Mouse (Mus musculus) midbrain, postnatal 0 days (tissue): ENCODE measurements around the gene Pus7l. TPM values are rescaled to one million over a fixed set of nuclear protein-coding genes. Genes with fewer than 3 reads are reported as not detected.

Source experiments
- ATAC-seq: fragments of 200-750 bp; cut with Nextera tagmentation; 2 replicates; pipeline ENCODE4 v1.8.0; 2017; ENCODE audit warnings: moderate number of reproducible peaks, mild to moderate bottlenecking, moderate TSS enrichment, moderate library complexity; ENCODE audit not compliant: low FRiP score
- DNase-seq: peaks from one replicate; pipeline ENCODE4 v3.0.0-alpha.2; 2015; ENCODE audit warnings: low spot score
- H3K27ac ChIP-seq: fragments of 300-500 bp; sonication (generic); 2 replicates; pipeline ENCODE4 v1.5.1; 2014; ENCODE audit warnings: low read depth, mild to moderate bottlenecking, low read length, mixed read lengths
- H3K27me3 ChIP-seq: fragments of 300-500 bp; sonication (generic); 2 replicates; pipeline ENCODE4 v1.6.1; 2014; ENCODE audit warnings: low read length, control low read depth, mixed read lengths; ENCODE audit not compliant: insufficient read depth
- H3K36me3 ChIP-seq: fragments of 300-500 bp; sonication (generic); 2 replicates; pipeline ENCODE4 v1.6.1; 2014; ENCODE audit warnings: low read length, control low read depth, mixed read lengths; ENCODE audit not compliant: insufficient read depth
- H3K4me1 ChIP-seq: fragments of 300-500 bp; sonication (generic); 2 replicates; pipeline ENCODE4 v1.6.1; 2014; ENCODE audit warnings: mild to moderate bottlenecking, control low read depth, antibody characterized with exemption, low read length, mixed read lengths; ENCODE audit not compliant: insufficient read depth
- H3K4me2 ChIP-seq: fragments of 300-500 bp; sonication (generic); 2 replicates; pipeline ENCODE4 v1.6.1; 2014; ENCODE audit warnings: low read depth, mild to moderate bottlenecking, low read length, mixed read lengths; ENCODE audit not compliant: poor library complexity, severe bottlenecking
- H3K4me3 ChIP-seq: fragments of 300-500 bp; sonication (generic); 2 replicates; pipeline ENCODE4 v1.5.1; 2014; ENCODE audit warnings: low read depth, mild to moderate bottlenecking, low read length, moderate library complexity
- H3K9ac ChIP-seq: fragments of 300-500 bp; sonication (generic); replicated peaks from 2 replicates; pipeline ENCODE4 v1.6.1; 2014; ENCODE audit warnings: mild to moderate bottlenecking, low read length, moderate library complexity, mixed read lengths; ENCODE audit not compliant: poor library complexity, severe bottlenecking
- H3K9me3 ChIP-seq: fragments of 300-500 bp; sonication (generic); 2 replicates; pipeline ENCODE4 v1.6.1; 2016; ENCODE audit warnings: low read length, control low read depth
- CTCF ChIP-seq: IDR thresholded peaks from 2 replicates; pipeline ENCODE4 v1.5.1; 2016; ENCODE audit warnings: antibody characterized with exemption, mild to moderate bottlenecking
- WGBS: fragments of 180-500 bp; shearing (Covaris S2); extraction: QIAGEN DNeasy Blood & Tissue Kit; methylation state at CpG from one replicate; pipeline ENCODE4 v1.1.7; 2014; 5-methylcytosine and 5-hydroxymethylcytosine counted together
- polyA plus RNA-seq: library from polyadenylated mRNA; unstranded; fragments of >200 nt; fragmentation: Nextera tagmentation; extraction: Ambion mirVana; gene quantifications from 2 replicates; pipeline ENCODE4 v1.2.1, GENCODE M21; 2015
- total RNA-seq: library from RNA; depleted of rRNA; stranded (reverse); fragments of >200 nt; gene quantifications from 2 replicates; pipeline ENCODE4 v1.2.3, GENCODE M21; 2014

Gene Pus7l
- total and polyA plus RNA-seq, 2 experiments from 2014 or later: 4.5 to 4.8 TPM

- no peak for ATAC-seq
- no peaks in the 10 kb centered on the region for H3K27me3 ChIP-seq
- H3K4me3 ChIP-seq: no peak overlapping the region
- peak; percentile 12 for DNase-seq
- H3K9me3 ChIP-seq: no peaks in the 10 kb centered on the region
- no peak overlapping the region for H3K9ac ChIP-seq
- H3K4me1 ChIP-seq: no peaks in the 10 kb centered on the region
- H3K27ac ChIP-seq: no peak overlapping the region
- WGBS: 89% methylated on average over 4 of the region's 4 CpGs
- H3K4me2 ChIP-seq: no peak overlapping the region
- peaks cover 45% of the 10 kb centered on the region for H3K36me3 ChIP-seq
- TF ChIP-seq CTCF: peak; percentile 41
Observed at GRCm38 (mm10) chr15:94584738-94585137, 41.4 kb upstream of the Pus7l start.

GRCm38 (mm10) chr15:94583153-94583552 lies 39.8 kb upstream of the Pus7l start:
- Histone ChIP-seq H3K9me3 (no peaks in the 10 kb centered on the region), H3K4me2 (no peak overlapping the region), H3K27ac (no peak overlapping the region), H3K27me3 (no peaks in the 10 kb centered on the region), H3K9ac (no peak overlapping the region), H3K4me3 (no peak overlapping the region), H3K4me1 (no peaks in the 10 kb centered on the region), H3K36me3 (peaks cover 47% of the 10 kb centered on the region)
- TF ChIP-seq CTCF: no peak
- WGBS: 91% methylated on average over 10 of the region's 10 CpGs
- ATAC-seq (no peak), DNase-seq (no peak)

- DNase-seq: no peak
- no peaks in the 10 kb centered on the region for H3K9me3 ChIP-seq
- ATAC-seq: no peak
- WGBS: 56% methylated on average over 7 of the region's 7 CpGs
- no peak overlapping the region for H3K4me3 ChIP-seq
- TF ChIP-seq CTCF: no peak
- H3K4me2 ChIP-seq: no peak overlapping the region
- no peaks in the 10 kb centered on the region for H3K27me3 ChIP-seq
- H3K4me1 ChIP-seq: no peaks in the 10 kb centered on the region
- H3K9ac ChIP-seq: no peak overlapping the region
- no peak overlapping the region for H3K27ac ChIP-seq
- peaks cover 47% of the 10 kb centered on the region for H3K36me3 ChIP-seq
Observed at GRCm38 (mm10) chr15:94582000-94582593, 38.8 kb upstream of the Pus7l start.

- WGBS: 70% methylated on average over 4 of the region's 4 CpGs
- Histone ChIP-seq H3K4me2 (no peak overlapping the region), H3K4me3 (no peak overlapping the region), H3K27ac (no peak overlapping the region), H3K36me3 (0 out of 2 replicates have a peak, but pooled peaks cover 3% of the 10 kb centered on the region), H3K9me3 (no peaks in the 10 kb centered on the region), H3K27me3 (no peaks in the 10 kb centered on the region), H3K9ac (no peak overlapping the region), H3K4me1 (no peaks in the 10 kb centered on the region)
- ATAC-seq (no peak), DNase-seq (no peak)
- no peak for TF ChIP-seq CTCF
Observed at GRCm38 (mm10) chr15:94574566-94575268, 31.4 kb upstream of the Pus7l start.

GRCm38 (mm10) chr15:94572746-94573145 lies 29.4 kb upstream of the Pus7l start:
- no peaks in the 10 kb centered on the region for H3K9me3 ChIP-seq
- H3K36me3 ChIP-seq: no peaks in the 10 kb centered on the region
- no peak overlapping the region for H3K27ac ChIP-seq
- H3K4me3 ChIP-seq: no peak overlapping the region
- no peak overlapping the region for H3K9ac ChIP-seq
- DNase-seq: peak; percentile 22
- no peaks in the 10 kb centered on the region for H3K27me3 ChIP-seq
- no peaks in the 10 kb centered on the region for H3K4me1 ChIP-seq
- H3K4me2 ChIP-seq: no peak overlapping the region
- ATAC-seq: no peak
- TF ChIP-seq CTCF: peak; percentile 47
- WGBS: 69% methylated on average over 7 of the region's 8 CpGs

- no peaks in the 10 kb centered on the region for H3K9me3 ChIP-seq
- whole genome bisulfite sequencing: 77% methylated on average over 4 of the region's 4 CpGs
- ATAC-seq (no peak), DNase-seq (peak; percentile 38)
- H3K27me3 ChIP-seq: no peaks in the 10 kb centered on the region
- TF ChIP-seq CTCF: no peak
- no peak overlapping the region for H3K4me2 ChIP-seq
- H3K36me3 ChIP-seq: no peaks in the 10 kb centered on the region
- H3K9ac ChIP-seq: no peak overlapping the region
- H3K4me1 ChIP-seq: no peaks in the 10 kb centered on the region
- H3K4me3 ChIP-seq: no peak overlapping the region
- no peak overlapping the region for H3K27ac ChIP-seq
Observed at GRCm38 (mm10) chr15:94571501-94571900, 28.2 kb upstream of the Pus7l start.
